Mouse (Mus musculus) liver, embryonic 14.5 days (tissue): Measurements from ENCODE around the gene Afg3l1. TPM values are rescaled to one million over a fixed set of nuclear protein-coding genes. Genes with fewer than 3 reads are reported as not detected.
A peak's percentile ranks its signal among the peaks of the same experiment; 100 is the strongest.
"Not testable (repeated sequence)": the region's sequence is repeated elsewhere in the genome, so short reads cannot be mapped to it uniquely, and the experiment has no call there.

Experiments
- ATAC-seq: fragments of 200-750 bp; cut with Nextera tagmentation; 2 replicates; pipeline ENCODE4 v1.8.0; 2017; ENCODE audit warnings: moderate number of reproducible peaks, mild to moderate bottlenecking, moderate library complexity; ENCODE audit not compliant: insufficient read depth
- DNase-seq, 3 experiments: peaks; one replicate each; pipeline ENCODE4 v3.0.0-alpha.2; 2012 to 2013; ENCODE audit warnings: low read depth in 3 of 3, low spot score in 3 of 3
- H3K27ac ChIP-seq: fragments of 300-500 bp; sonication (generic); 2 replicates; pipeline ENCODE4 v1.5.1; 2014; ENCODE audit warnings: moderate library complexity, mild to moderate bottlenecking, control low read depth, inconsistent platforms
- H3K27me3 ChIP-seq: fragments of 300-500 bp; sonication (generic); 2 replicates; pipeline ENCODE4 v1.6.1; 2014; ENCODE audit warnings: mild to moderate bottlenecking, low read length, moderate library complexity; ENCODE audit not compliant: control insufficient read depth, insufficient read depth
- H3K36me3 ChIP-seq: fragments of 300-500 bp; sonication (generic); replicated peaks from 2 replicates; pipeline ENCODE4 v1.6.1; 2014; ENCODE audit warnings: low read depth; ENCODE audit not compliant: control insufficient read depth, insufficient read depth
- H3K4me1 ChIP-seq, 2 experiments: fragments of 200-500 bp in 1 of 2; fragments of 300-500 bp in 1 of 2; sonication (generic) in 1 of 2; replicated peaks; 2 replicates each; pipeline ENCODE4 v1.6.1; 2012 to 2014; ENCODE audit warnings: antibody characterized with exemption in 1 of 2, inconsistent platforms in 1 of 2, low read length in 1 of 2; ENCODE audit not compliant: control insufficient read depth in 2 of 2, insufficient read depth in 2 of 2
- H3K4me2 ChIP-seq: fragments of 300-500 bp; sonication (generic); 2 replicates; pipeline ENCODE4 v1.6.1; 2014; ENCODE audit warnings: low read depth, mild to moderate bottlenecking, control low read depth, moderate library complexity
- H3K4me3 ChIP-seq, 2 experiments: fragments of 200-500 bp in 1 of 2; fragments of 300-500 bp in 1 of 2; sonication (generic) in 1 of 2; 2 replicates each; pipeline ENCODE4 v1.5.1; 2012 to 2014; ENCODE audit warnings: low read depth in 2 of 2, low read length in 2 of 2, mild to moderate bottlenecking in 2 of 2, control low read depth in 1 of 2, inconsistent platforms in 1 of 2, moderate library complexity in 1 of 2; ENCODE audit not compliant: insufficient read depth in 1 of 2
- H3K9ac ChIP-seq: fragments of 300-500 bp; sonication (generic); replicated peaks from 2 replicates; pipeline ENCODE4 v1.6.1; 2014; ENCODE audit warnings: mild to moderate bottlenecking, control low read depth, moderate library complexity
- H3K9me3 ChIP-seq: fragments of 300-500 bp; sonication (generic); 2 replicates; pipeline ENCODE4 v1.6.1; 2016; ENCODE audit warnings: low read length, mixed read lengths; ENCODE audit not compliant: control insufficient read depth
- CTCF ChIP-seq: IDR thresholded peaks from 2 replicates; pipeline ENCODE4 v1.5.1; 2016; ENCODE audit warnings: antibody characterized with exemption, low read depth, control low read depth
- EP300 ChIP-seq: IDR thresholded peaks from 2 replicates; pipeline ENCODE4 v1.6.1; 2016; ENCODE audit warnings: antibody characterized with exemption, low read depth
- WGBS: fragments of 180-500 bp; shearing (Covaris S2); extraction: QIAGEN DNeasy Blood & Tissue Kit; methylation state at CpG from one replicate; pipeline ENCODE4 v1.1.7; 2014; ENCODE audit not compliant: insufficient replicate concordance; 5-methylcytosine and 5-hydroxymethylcytosine counted together
- polyA plus RNA-seq, 2 experiments: library from polyadenylated mRNA; depleted of rRNA in 1 of 2; stranded (reverse) in 1 of 2; unstranded in 1 of 2; fragments of >200 nt; fragmentation: Nextera tagmentation in 1 of 2; extraction: Ambion mirVana in 1 of 2; gene quantifications; 2 replicates each; pipeline versions ENCODE4 v1.2.1 to v1.2.3; 2012 to 2014

Gene Afg3l1
- polyA plus RNA-seq, 2 experiments, result 12.6 to 13.4 TPM

DNA sequence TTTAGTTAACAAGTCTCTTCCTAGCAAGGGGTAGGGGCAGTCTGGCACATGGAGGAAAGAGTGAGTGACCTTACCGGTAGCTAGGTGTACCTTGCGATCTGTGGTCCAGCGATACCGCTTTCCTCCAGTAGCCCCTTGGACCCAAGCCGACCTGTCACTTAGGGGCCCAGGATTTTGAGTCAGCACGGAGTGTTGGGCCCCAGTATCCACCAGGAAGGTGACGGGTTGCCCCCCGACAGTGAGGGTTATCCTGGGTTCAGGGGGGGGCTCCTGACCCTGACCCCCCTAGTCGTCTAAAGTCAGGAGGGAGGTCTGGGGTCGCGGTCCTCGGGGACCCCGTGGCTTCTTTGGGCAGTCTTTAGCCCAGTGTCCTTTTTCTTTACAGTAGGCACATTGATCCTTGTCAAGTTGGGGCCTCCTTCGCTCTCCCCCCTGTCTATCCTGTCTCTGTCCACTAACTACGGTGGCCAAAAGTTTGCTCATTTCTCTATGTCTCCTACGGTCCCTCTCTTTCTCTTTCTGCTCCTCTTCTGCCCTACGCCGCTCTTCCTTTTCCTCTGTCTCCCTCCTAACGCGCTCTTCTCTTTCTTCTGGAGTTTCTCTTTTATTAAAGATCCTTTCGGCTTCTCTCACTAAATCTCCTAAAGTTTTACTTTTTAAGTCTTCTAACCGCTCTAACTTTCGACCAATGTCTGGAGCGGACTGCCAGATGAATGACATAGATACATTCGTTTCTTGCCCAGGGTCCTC lies 45.9 kb upstream of the Afg3l1 start:
- no peak for DNase-seq
- WGBS, result 85% methylated on average over 25 of the region's 25 CpGs
- no peaks in the 10 kb centered on the region for H3K36me3 ChIP-seq
- H3K4me3 ChIP-seq, result no peak overlapping the region
- no peaks in the 10 kb centered on the region for H3K4me1 ChIP-seq
- TF ChIP-seq CTCF (no peak), EP300 (no peak)
- peaks cover 32% of the 10 kb centered on the region for H3K9me3 ChIP-seq
- no peak overlapping the region for H3K4me2 ChIP-seq
- no peaks in the 10 kb centered on the region for H3K27me3 ChIP-seq
- no peak overlapping the region for H3K9ac ChIP-seq
- H3K27ac ChIP-seq, result no peak overlapping the region
- no peak for ATAC-seq

DNA sequence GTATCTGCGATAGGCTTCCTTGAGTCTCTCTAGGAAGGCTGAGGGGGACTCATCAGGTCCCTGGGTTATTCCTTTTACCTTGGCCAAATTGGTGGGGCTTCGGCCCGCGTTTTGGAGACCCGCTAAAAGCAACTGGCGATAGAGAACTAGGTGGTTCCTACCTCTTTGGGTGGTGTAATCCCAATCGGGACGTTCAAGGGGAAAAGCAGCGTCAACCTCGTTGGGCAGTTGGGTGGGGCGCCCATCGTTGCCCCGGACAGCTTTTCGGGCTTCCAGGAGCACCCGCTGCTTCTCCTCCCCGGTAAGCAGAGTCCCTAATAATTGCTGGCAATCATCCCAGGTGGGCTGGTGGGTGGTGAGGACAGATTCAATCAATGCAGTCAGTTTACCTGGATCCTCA lies 45.3 kb upstream of the Afg3l1 start:
- WGBS, result 83% methylated on average over 16 of the region's 16 CpGs
- no peak for TF ChIP-seq EP300
- TF ChIP-seq CTCF, result no peak
- Histone ChIP-seq H3K4me2 (no peak overlapping the region), H3K9me3 (peaks cover 26% of the 10 kb centered on the region), H3K27me3 (no peaks in the 10 kb centered on the region), H3K9ac (no peak overlapping the region), H3K27ac (no peak overlapping the region), H3K4me1 (no peaks in the 10 kb centered on the region), H3K4me3 (no peak overlapping the region), H3K36me3 (no peaks in the 10 kb centered on the region)
- DNase-seq, result no peak
- ATAC-seq, result no peak

DNA sequence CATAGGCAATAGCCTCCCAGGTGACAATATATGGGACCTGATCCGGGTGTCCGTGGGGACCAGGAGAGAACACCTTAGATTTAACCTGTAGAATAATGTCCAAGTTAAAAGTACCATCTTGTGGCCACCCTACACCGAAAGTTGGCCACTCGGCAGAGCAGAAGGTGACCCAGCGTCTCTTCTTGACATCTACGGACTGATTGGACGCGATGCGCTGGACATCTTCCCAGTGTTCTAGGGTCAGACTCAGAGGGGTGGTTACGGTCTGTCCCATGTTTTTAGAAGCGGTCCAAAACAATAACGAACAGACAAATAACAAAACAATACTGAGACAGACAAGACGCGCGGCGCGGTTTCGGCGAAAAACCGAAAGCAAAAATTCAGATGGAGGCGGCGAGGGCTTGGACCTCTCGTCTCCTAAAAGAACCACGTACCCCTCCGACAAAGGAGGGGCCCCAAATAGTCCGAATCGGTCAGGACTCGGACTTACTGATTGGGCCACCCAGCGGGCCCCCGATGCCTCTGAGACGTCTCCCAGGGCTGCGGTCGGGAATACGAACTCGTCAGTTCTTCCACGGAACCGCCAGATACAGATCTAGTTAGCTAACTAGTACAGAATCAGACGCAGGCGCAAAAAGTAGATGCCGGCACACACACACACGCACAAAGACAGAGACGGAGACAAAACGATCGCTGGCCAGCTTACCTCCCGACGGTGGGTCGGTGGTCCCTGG lies 44.3 kb upstream of the Afg3l1 start:
- DNase-seq, ATAC-seq: not testable (repeated sequence)
- WGBS, result 92% methylated on average over 47 of the region's 47 CpGs

DNA sequence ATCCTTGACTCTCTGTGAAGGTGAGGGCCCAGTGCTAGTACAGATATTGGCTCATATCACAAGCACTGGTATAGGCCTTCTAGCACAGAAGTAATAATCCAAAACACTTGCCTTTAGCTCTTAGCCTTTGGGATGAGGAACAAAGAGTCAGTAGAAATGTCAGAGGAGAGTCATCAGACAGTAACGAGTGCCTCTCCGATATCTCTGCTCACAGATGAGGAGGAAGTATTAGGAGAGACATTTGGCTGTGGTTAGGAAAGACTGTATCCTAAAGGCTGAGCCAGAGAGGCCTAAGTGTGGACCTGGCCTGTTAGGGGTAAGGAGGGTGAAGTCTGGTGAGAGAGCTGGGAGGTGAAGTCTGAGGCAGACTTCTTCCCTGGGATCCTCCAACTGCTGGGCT lies 35.9 kb upstream of the Afg3l1 start:
- WGBS, result 39% methylated on average over 2 of the region's 2 CpGs

More for the DNA sequence above, 44.3 kb upstream of the Afg3l1 start:
- H3K4me2 ChIP-seq, H3K27me3 ChIP-seq, H3K4me3 ChIP-seq, H3K27ac ChIP-seq, H3K9ac ChIP-seq, H3K36me3 ChIP-seq, H3K4me1 ChIP-seq: not testable (repeated sequence)
- H3K9me3 ChIP-seq, result peaks cover 16% of the 10 kb centered on the region

DNA sequence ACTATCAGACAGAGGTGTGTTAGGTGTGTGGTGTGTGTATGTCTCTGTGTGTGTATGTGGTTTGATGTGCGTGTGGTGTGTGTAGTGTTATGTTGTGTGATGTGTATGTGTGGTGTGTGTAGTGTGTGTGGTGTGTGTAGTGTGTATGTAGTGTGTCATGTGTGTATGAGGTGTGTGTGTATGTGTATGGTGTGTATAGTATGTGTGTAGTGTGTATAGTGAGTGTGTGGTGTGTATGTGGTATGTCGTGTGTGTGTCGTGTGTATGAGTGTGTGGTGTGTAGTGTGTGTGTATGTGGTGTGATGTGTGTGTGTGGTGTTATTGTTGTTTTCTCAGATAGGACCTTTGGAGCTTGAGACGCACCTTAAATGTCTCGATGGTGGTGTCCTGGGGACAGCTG lies 35.4 kb upstream of the Afg3l1 start:
- ATAC-seq (no peak), DNase-seq (no peak)
- H3K36me3 ChIP-seq, result no peaks in the 10 kb centered on the region
- no peak for TF ChIP-seq CTCF
- TF ChIP-seq EP300, result no peak
- whole genome bisulfite sequencing, result 72% methylated on average over 5 of the region's 5 CpGs
- no peak overlapping the region for H3K27ac ChIP-seq
- peaks cover 4 to 10% of the 10 kb centered on the region in 2 experiments; a peak in 3 of 4 replicates for H3K4me1 ChIP-seq
- no peaks in the 10 kb centered on the region for H3K27me3 ChIP-seq
- peak overlapping the region; percentile 81 for H3K4me2 ChIP-seq
- H3K4me3 ChIP-seq, result peak overlapping the region; percentile 72 to 85; a peak in 2 of 4 replicates
- H3K9ac ChIP-seq, result no peak overlapping the region
- no peaks in the 10 kb centered on the region for H3K9me3 ChIP-seq

More for the DNA sequence above, 35.9 kb upstream of the Afg3l1 start:
- H3K36me3 ChIP-seq, result no peaks in the 10 kb centered on the region
- H3K4me2 ChIP-seq, result no peak overlapping the region
- ATAC-seq (no peak), DNase-seq (no peak)
- no peak for TF ChIP-seq CTCF
- H3K4me1 ChIP-seq, result peaks cover 4 to 10% of the 10 kb centered on the region in 2 experiments; a peak in 3 of 4 replicates
- H3K27me3 ChIP-seq, result no peaks in the 10 kb centered on the region
- H3K9me3 ChIP-seq, result no peaks in the 10 kb centered on the region
- no peak overlapping the region for H3K4me3 ChIP-seq
- no peak overlapping the region for H3K27ac ChIP-seq
- H3K9ac ChIP-seq, result no peak overlapping the region
